Mouse (Mus musculus): ENCODE data around the gene Tcp11l2.

Tcp11l2 gene

GRCm38 (mm10) chr10:84576395-84577070 is at the start of gene Tcp11l2:
Gene Tcp11l2, plus strand, starts transcription at chr10:84576626.
- DNase-seq (ENCODE audit: low spot score in 2 of 2): peak; percentile 92 to 96

- no peak for DNase-seq (ENCODE audit: low spot score in 2 of 2)
These were observed 49.4 kb upstream of the Tcp11l2 start for GRCm38 (mm10) chr10:84527070-84527469.

DNA sequence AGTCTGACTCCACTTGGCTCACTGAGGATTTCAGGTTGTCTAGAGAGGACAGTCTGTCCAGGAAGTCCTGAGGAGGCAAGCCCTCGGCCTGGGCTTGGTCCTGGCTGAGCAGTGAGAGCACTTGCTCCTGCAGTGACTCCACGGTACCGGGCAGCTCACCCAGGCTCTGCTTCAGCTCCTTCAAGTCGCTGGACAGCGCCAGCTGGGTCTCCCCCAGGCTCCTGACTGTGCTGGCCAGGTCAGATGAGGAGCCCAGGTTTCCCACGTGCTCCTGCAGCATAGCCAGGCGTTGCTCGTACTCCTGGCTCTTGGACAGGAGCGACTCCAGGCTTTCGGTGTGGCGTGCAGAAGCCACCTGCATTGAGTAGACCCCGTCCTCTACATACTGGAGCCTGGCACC is 48.8 kb upstream of the Tcp11l2 start:
- no peak for DNase-seq (ENCODE audit: low spot score in 2 of 2)

DNA sequence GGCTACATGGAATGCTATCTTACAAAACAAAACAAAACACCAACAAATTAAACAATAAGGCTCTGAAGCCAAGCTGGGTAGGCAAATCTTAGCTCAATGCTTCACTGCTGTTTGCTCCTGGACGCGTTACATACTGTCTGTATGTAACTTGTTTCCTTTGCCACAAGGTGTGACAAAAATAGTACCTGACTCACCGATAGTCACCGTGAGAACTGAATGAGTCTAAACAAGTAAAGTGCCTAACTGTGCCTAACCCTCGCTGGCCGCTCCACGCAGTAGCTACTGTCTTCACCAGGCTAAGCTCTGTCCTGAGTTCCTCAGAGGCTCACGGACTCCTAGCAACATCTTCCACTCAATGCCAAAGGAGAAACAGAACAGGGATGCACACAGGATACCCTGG is 46.0 kb upstream of the Tcp11l2 start:
- DNase-seq (ENCODE audit: low spot score in 2 of 2): no peak

DNA sequence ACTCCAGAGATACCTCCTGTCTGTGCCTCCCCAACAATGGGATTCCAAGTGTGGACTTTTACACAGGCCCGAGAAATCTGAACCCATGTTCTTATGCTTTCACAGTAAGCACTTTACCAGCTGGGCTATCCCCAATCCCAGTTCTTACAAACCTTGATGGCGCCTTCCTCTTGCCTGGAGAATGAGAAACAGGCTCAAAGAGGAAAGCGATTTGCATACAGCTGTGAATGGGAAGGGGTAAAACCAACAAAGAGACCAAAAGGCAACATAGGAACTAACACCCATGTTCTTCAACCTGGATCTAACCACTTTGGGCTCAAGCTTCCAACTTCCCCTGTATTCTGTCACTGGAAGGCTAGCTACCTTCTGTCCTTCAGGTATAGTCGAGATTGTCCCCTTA is 44.9 kb upstream of the Tcp11l2 start:
- no peak for DNase-seq (ENCODE audit: low spot score in 2 of 2)

DNA sequence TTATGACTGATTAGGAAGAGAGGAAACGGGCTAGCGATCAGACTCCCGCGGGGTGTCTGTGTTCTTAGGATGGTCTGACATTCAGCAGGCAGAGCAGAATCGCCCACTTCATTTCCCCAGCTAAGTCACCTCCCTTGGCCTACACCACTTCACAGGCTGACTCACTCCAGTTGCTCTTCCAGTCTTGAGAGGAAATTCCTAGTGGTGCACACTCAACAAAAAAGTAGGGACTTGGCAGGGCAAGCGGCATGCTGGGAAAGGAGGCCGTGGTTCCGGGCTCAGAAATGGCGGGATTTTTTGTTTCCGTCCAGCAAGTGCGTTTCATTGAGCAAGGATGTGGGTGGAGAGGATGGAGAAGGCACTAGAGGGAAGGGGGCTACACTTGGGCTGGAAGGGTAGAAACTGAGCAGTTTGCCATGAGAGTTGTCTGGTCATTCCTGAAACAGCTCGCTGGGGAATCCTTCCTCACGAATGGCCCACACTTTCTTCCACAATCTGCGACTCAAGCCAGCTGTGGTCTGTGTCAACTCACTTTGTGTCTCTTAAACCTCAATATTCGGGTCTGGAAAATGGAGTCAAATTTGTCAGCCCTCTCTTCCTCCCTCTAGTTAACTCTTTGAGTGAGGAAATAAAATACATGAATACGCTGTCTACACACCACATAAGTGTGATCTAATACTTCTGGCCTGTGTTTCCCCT is 44.1 kb upstream of the Tcp11l2 start:
- peak in 1 of 2 experiments; percentile 48 for DNase-seq (ENCODE audit: low spot score in 2 of 2)

DNA sequence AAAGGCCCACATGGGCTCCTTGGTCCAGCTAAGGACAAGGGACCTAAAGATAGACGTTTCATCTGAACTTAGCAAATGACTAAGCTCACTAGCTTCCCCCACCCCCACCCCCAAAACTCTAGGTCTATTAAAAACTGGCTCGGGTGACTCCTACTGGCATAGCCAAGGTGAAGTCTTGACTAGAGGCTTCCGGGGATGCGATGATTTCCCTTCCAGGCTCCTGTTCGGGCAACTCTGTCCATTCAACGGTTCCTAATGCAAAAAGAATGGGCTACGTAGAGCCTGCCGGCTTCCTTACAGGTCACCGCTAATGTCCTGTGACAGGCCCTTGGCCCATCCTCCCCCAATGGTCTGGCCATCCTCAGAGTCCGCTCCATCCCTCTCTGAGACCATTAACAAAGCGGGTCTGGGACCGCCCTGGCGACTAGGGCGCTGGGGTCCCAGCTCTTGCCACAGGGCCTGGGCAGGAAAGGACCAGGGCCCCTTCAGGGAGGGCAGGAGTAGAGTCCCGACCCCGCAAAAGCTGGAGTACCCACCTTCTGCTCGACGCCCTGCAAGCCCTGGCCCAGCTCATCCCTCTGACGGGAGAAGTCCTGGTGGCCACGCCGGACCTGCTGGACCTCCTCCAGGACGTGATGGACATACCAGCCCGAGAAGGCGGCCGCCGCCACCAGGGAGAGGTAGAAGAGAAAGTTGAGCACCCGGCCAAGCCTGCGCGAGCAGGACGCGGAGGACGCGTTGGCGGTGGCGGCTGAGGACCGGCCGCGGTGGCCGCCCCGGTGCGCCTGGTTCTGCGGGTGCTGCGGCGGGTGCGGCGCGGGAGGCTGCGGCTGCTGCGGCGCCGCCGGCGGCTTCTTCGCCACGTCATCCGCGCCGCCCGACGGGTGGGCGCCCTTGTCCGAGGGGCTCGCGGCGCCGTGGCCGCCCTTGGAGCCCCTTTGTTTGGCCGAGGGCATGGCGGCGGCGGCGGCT is 43.2 kb upstream of the Tcp11l2 start:
- DNase-seq (ENCODE audit: low spot score in 2 of 2): peak in 1 of 2 experiments; percentile 58

- DNase-seq (ENCODE audit: low spot score in 2 of 2): peak; percentile 54 to 70
These were observed 42.3 kb upstream of the Tcp11l2 start, which contains the start of gene Ckap4 for GRCm38 (mm10) chr10:84533912-84534671. Gene Ckap4, minus strand, starts transcription at chr10:84534062.

DNA sequence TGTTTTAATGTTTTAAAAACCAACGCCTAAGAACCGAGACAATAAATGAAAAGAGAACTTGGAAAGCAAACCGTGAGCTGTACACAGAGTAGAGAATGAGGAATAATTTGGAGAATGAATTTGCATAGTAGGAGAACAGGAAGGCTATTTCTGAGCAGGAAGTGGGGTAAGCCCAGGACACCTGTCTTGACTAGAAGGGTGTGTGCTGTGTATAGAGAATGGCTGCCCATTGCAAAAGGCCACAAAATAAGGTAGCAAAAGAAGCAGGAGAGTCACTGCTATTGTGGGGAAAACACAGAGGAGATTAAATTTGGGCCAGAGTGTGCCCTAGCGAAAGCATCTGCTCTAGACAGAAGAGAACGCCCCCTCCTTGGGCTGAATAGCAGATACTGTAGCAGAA is 41.0 kb upstream of the Tcp11l2 start:
- no peak for DNase-seq (ENCODE audit: low spot score in 2 of 2)

GRCm38 (mm10) chr10:84535859-84536258 is 40.6 kb upstream of the Tcp11l2 start:
- DNase-seq (ENCODE audit: low spot score in 2 of 2): no peak

GRCm38 (mm10) chr10:84539651-84540050 is 36.8 kb upstream of the Tcp11l2 start:
- no peak for DNase-seq (ENCODE audit: low spot score in 2 of 2)

DNA sequence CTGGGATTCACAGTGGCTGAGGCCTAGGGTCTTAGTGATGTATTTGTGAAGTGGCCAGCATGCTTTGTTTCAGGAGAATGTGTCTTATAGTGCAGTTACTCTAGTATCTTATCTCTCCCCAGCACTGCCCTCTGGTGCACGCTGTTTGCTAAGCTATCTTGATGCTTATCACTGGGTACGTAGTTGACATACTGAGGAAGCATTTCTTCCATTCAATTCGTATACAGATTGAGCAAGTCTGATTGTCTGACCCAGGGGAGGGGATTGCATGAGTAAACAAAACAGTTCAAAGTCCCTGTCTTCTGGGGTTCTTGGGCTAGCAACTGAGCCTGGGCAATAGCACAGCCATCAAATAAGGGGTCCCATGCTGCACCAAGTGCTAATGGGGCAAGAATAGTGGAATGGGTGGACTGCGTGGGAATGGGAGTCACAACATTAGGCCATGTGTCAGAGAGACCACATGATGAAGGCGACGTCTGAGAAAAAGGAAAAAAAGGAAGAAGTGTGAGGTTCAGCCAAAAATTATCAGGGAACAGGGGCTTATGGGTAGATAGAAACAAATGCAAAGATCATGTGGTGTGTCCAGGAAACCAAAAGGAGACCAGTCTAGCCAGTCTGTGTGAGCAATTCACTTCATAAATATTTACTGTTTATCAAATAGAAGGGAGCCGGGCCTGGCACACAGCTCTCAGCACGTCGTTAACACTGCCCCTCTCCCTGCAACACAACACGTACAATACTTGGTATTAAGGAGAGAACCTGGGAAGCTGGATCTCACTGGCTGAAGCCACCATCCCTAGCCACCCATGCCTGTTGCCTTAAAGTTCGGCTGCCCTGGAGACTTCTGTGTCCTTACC is 33.4 kb upstream of the Tcp11l2 start:
- no peak for DNase-seq (ENCODE audit: low spot score in 2 of 2)

DNA sequence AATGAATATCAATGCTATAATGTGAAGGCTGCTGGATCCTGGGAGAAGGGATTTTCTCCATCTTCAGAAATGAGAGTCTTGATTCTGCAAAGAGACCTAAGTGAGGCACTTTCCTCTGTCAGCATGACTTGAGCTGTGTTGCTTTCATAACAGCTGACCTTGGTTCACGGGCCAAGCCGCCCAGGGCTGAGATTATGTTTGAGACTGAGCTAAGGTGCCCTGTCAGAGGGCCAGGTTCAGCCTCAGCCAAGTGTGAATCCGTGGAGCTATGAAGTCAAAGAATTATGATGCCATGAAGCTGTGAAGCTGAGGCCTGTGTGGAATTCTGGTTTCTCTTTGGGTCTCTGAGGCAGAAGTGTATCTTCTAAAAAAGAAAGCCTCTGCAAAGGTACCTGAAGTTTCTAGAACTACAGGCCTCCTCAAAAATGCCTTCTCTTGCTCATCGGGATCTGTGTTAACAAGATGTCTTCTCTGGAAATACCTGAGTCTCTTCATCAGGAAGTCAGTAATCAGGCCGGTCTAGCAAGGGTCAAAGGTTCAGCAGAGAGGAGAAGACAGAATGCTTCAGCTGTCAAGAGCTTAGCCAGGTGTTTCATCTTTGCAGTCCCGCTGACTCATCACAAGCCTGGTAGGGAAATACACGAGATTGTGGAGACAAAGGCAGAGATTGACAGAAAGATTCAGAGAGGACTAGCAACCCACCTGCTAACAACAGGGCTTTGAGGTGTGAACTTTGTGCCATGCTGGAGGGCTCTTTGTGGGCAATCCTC is 31.4 kb upstream of the Tcp11l2 start:
- no peak for DNase-seq (ENCODE audit: low spot score in 2 of 2)

GRCm38 (mm10) chr10:84549146-84549919 is 27.1 kb upstream of the Tcp11l2 start:
- DNase-seq (ENCODE audit: low spot score in 2 of 2): no peak

GRCm38 (mm10) chr10:84549920-84550293 is 26.5 kb upstream of the Tcp11l2 start:
- no peak for DNase-seq (ENCODE audit: low spot score in 2 of 2)

- DNase-seq (ENCODE audit: low spot score in 2 of 2): no peak
These were observed 24.6 kb upstream of the Tcp11l2 start for GRCm38 (mm10) chr10:84551846-84552245.

- no peak for DNase-seq (ENCODE audit: low spot score in 2 of 2)
These were observed 23.9 kb upstream of the Tcp11l2 start for GRCm38 (mm10) chr10:84552477-84552876.

- DNase-seq (ENCODE audit: low spot score in 2 of 2): no peak
These were observed 22.0 kb upstream of the Tcp11l2 start for GRCm38 (mm10) chr10:84554291-84555009.
